Mouse (Mus musculus): ENCODE results near the gene Nphp4. TPM values are rescaled to one million over a fixed set of nuclear protein-coding genes. Genes with fewer than 3 reads are reported as not detected.
"Not testable (repeated sequence)": the region's sequence is repeated elsewhere in the genome, so short reads cannot be mapped to it uniquely, and the experiment has no call there.

The Nphp4 gene
- total RNA-seq, 2 experiments from 2014 or later = 18.3 to 21.4 TPM

DNA sequence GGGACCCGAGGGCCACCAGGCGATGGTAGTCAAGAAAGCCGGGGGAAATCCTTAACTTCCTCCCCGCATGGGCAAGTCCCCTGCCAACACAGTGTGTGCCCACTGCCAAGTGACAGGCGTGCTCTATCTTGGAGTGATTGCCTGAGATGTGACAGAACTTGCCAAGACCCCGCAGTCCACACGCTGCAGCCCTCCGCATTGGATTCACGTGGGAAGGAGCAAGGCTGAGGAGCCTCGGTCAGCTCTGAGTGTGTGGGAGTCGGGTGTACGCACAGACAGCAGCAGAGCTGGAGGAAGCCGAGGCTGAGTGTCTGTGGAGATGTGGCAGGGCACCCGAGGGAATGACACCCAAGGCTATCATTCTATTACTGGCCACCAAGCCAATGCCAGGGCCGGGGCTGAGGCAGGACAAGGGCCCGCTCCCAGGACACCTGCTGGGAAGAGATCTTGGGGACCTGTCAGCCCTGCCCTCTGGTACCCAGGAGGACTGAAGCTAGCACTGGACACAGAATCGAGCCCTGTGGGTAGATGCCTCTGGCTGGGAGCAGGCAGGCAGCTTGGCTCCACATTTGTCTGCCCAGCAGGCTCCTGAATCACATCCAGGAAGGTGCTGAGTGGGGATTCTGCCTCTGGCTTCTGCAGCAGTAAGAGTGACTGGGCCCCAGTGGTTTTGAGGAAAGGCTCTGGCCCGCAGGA is 73.1 kb downstream of the Nphp4 start:
- intact Hi-C loops (cut with DNase I) = loop anchor here (5.0 kb wide), 2 partner anchors 73 to 933 kb away; partner anchors contain the start of gene Ajap1

DNA sequence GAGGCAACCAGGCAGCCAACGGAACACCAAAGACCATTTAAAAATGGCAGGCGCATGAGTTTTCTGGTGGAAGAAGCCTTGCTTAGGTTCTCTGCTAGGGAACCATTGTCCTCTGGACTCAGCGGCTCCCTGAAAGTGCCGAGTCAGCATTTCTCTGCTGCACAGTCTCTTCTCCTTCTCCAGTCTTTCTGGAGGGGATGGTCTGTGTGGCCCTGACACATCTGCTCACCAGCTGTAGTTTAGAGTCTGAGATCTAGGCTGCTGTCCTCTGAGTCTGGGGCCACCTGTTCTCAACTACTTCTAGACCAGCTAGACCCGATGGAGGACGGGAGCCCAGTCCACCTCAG is 73.7 kb downstream of the Nphp4 start:
- no peak for DNase-seq (ENCODE audit: low spot score in 2 of 2)
- intact Hi-C loops (cut with DNase I) = no loop called here

More for the DNA sequence above, 73.1 kb downstream of the Nphp4 start:
- DNase-seq (ENCODE audit: low spot score in 2 of 2) = peak; percentile 27 to 66

DNA sequence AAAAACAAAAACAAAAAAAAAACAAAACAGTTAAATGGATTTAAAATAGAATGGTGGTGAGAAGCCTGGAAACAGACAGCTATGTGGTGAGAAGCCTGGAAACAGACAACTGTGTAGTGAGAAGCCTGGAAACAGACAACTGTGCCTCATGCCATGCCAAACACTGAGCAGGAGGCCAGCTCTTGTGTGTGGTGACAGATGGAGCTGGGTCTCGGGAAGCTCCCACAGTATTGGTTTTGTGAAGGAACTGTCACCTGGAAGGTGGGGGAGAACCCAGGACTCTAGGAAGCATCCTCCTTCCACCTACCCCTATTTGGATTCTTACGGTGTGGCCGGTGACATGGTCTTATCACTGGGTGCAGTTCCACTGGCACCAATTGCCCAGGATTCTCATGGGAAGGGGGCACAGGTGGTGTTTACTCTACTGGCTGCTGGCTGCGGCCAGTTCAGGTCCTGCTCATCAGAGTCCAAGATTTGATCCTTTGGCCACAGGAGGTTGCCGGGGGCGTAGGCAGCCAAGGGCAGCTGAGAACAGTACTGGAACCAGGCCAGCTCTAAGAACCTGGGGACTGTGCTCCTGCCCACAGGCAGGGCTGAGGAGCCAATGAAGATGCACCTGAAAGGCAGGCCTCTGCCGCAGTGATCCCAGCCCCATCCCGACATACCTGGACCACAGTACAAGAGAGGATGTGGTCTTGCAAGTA is 77.2 kb downstream of the Nphp4 start:
- no peak for DNase-seq (ENCODE audit: low spot score in 2 of 2)
- intact Hi-C loops (cut with DNase I) = no loop called here

DNA sequence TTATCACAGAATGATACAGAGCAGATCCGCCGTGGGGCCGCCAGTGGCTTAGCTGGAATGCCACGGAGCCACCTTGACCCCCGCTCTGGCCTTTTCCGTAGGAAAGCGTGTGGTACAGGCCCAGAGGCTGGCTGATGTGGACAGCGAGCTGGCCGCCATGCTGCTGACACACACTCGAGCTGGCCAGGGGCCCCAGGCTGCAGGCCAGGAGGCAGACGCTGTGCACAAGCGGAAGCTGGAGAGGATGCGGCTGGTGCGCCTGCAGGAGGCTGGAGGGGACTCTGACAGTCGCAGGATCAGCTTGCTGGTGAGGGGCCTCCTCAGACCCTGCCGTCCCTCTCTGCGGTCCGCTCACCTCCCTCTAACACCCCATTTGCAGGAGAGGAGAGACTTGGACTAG is 77.9 kb downstream of the Nphp4 start:
- intact Hi-C loops (cut with DNase I) = no loop called here
- no peak for DNase-seq (ENCODE audit: low spot score in 2 of 2)

DNA sequence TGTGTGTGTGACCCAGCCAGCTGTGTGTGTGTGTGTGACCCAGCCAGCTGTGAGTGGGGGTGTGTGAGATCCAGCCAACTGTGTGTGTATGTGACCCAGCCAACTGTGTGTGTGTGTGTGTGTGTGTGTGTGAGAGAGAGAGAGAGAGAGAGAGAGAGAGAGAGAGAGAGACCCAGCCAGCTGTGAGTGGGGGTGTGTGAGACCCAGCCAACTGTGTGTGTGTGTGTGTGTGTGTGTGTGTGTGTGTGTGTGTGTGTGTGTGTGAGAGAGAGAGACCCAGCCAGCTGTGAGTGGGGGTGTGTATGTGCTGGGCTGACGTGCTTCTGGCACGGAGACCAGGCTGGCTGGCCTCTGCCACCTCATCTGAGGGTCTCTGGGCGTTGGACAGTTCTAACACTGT is 79.3 kb downstream of the Nphp4 start:
- intact Hi-C loops (cut with DNase I); DNase-seq (ENCODE audit: low spot score in 2 of 2): not testable (repeated sequence)

DNA sequence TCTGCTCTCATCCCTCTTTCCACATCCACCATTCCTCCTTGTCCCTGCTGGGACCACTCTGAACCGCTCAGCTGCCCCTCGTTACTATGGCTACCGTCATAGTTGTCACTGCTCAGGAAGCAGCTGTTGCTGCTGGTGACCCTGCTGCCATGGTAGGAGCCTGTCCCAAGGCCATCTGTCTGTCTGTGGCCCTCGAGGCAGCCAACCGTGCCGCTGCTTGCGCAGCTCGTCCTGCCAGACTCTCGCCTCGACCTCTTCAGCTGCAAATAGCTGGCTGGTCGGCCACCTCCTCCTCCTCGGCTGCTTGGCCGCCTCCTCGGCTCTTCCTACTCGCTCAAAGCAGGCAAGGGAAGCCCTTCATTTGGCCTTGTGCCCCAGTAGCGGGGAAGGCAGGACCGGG is 81.7 kb downstream of the Nphp4 start:
- DNase-seq (ENCODE audit: low spot score in 2 of 2) = no peak
- intact Hi-C loops (cut with DNase I) = no loop called here

DNA sequence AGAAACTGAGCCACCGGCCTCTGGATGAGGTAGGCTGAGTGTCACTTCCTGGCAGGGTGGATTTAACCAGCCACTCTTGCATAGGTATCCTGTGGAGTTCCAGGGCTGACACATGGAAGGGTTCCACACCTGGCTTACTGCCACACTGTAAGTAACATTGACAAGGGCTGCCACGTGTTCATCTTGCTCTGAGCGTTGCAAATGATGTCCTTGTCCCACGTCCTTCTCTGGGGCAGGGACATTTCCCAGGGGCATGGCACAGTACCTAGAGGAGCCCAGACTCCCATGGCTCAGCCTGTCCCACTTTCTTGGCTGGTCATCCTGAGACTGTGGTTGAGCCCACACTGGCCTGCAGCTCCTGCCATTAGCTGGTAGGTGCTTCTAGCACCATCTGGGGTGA is 91.5 kb downstream of the Nphp4 start:
- DNase-seq (ENCODE audit: low spot score in 2 of 2) = no peak
- intact Hi-C loops (cut with DNase I) = no loop called here

DNA sequence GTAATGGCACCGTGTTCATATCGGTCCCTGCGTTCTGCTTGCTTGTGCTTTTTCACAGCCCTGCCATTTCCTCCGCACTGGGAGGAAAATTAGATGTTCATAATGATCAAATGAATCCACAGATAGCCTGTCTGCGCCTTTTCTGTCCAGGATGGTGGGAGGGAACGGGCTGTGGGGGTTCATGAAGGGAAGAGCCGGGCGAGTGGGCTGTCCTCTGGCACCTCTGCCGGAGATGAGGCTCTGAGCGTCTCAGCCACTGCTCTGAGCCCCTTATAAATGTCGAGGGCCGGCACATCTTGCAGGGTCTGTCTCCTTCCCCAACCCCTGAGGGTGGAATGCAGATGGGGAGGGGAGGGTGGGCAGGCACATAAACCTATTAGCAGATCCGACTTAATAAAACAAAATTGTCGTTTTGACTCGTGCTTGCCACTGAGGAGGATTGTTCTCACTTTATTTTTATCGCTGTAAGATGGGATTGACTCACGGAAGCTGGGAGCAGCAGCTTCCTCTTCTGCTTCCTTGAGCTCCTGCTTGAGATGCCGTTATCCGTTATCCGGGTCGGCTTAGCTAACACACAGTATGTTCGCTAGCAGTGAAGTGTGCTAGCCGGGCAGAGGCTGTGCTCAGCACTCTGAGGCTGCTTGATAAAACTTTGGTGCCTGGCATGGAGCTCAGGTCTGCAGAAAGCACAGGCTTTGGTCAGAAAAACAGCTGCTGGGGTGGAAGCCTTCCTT is 92.3 kb downstream of the Nphp4 start:
- peak in 1 of 2 experiments; percentile 48 for DNase-seq (ENCODE audit: low spot score in 2 of 2)
- intact Hi-C loops (cut with DNase I) = no loop called here

DNA sequence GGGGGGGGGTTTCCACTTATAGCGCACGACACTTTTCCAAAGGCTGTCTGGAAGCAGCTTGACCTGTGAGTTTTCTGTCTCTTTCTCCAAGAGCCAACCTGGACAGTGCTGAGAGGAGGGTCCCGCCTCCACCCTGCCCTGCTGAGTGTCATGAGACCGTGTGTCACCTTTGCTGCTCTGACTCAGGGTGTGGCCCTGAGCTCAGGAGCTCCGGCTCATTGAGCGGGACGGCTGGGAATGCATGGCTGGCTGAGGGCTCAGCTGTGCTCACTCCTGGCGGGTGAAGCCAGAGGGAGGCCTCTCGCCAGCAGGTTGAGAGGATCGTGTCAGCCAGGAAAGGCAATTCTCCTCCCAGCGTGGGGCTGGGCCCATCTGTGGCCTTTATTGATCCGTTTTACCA is 97.8 kb downstream of the Nphp4 start:
- intact Hi-C loops (cut with DNase I) = no loop called here
- no peak for DNase-seq (ENCODE audit: low spot score in 2 of 2)

DNA sequence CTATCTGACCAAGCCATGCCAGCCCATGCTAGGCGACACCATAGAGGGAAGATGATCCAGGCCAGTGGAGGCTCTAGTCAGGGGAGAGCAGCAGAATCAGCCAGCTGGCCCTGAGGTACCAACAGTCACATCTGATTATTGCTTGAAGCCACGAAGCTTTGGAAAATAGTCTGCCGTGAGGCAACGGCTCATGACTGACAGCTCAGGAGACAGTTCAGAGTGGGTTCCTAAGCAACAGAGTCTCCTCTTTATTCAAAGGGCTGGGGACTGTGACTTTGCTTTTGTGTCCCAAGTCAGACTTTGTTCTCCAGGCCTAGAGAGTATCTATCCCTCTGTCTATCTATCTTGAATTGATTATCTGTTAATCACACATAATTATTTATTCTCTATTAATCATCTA is 100.3 kb downstream of the Nphp4 start:
- intact Hi-C loops (cut with DNase I) = no loop called here
- no peak for DNase-seq (ENCODE audit: low spot score in 2 of 2)

DNA sequence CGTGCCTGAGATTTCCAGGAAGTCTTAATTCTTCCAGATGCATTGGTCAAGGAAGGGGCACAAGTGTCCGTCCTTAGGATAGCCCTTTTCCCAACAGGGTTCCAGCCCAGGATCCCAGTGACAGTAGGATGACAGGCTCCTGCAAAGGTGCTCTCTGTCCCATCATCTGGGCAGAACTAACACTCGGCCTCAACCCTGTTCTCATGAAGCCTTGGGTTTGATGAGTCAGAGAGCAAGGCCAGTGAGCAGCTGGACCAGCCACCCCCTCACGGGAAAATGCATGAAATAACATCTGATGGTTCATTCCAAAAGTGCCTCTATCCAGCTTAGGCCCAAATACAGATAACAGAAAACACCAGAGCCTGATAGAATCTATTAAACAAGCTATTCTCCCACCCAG is 103.5 kb downstream of the Nphp4 start:
- intact Hi-C loops (cut with DNase I) = no loop called here
- no peak for DNase-seq (ENCODE audit: low spot score in 2 of 2)

DNA sequence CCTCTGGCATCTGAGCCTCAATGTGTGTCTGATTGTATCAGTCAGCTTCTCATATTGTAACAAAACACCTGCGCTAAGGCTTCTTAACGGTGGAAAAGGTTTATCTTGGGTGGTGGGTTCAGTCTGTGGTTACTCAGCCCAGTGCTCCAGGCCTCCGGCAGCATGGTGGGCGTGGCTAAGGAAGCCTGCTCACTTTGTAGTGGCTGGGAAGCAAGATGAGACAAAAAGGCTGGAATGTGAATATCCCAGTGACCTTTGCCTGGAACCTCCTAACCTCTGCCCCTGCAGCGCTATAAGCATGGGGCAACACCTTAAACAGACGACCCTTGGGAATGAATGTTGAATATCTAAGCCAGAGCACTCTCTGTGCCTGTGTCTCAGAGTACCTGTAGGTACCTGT is 105.7 kb downstream of the Nphp4 start:
- intact Hi-C loops (cut with DNase I) = no loop called here
- DNase-seq (ENCODE audit: low spot score in 2 of 2) = no peak

DNA sequence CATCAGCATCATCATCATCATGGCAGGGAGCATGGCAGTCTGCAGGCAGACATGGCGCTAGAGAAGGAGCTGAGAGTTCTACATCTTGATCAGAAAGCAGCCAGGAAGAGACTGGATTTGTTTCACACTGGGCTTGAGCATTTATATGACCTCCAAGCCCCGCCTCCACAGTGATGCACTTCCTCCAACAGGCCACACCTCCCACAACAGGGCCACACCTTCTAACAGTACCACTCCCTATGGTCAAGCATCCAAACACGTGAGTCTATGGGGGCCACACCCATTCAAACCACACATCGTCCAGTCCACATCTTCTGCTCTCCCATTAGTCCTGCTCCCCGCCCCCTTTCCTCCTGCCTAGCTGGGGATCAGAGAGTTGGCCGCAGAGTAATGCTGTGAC is 107.1 kb downstream of the Nphp4 start:
- DNase-seq (ENCODE audit: low spot score in 2 of 2) = no peak
- intact Hi-C loops (cut with DNase I) = no loop called here

DNA sequence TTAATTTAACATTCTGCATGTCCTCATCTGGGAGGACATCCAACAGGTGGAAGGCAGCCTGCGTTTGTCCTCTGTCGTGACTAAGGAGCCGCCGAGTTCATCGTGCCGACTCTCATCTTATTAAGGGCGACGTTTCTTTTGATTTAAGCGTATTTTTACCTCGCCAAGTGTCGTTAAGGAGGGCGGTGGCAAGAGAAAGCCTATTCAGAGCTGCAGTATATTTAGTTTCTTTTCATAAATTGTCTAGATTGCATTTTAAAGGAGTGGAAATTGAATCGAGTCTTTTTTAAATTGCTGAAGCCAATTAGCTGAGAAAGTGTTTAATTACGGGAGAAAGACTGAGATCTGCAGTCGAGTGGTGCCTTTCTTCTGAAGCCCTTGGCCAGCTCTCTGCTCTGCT is 109.0 kb downstream of the Nphp4 start:
- intact Hi-C loops (cut with DNase I) = no loop called here
- peak in 1 of 2 experiments; percentile 32 for DNase-seq (ENCODE audit: low spot score in 2 of 2)

DNA sequence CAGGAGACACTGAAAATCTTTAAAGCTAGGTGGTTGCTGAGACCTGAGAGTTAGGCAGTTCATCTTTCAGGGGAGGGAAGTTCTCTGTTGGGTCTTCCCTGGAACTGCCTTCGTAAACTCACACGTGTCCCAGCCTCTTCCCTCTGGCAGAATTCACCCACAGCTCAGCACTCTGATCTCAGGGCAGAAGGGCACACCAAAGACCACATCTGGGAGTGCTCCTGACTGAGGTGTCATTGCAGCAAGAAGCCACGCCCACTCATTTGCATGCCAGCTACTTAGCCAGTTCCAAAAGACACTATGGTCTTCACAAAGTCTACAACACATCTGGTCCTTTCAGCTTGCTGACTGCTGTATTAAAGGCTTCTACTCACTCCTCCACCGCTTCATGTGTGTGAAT is 109.7 kb downstream of the Nphp4 start:
- intact Hi-C loops (cut with DNase I) = no loop called here
- no peak for DNase-seq (ENCODE audit: low spot score in 2 of 2)

DNA sequence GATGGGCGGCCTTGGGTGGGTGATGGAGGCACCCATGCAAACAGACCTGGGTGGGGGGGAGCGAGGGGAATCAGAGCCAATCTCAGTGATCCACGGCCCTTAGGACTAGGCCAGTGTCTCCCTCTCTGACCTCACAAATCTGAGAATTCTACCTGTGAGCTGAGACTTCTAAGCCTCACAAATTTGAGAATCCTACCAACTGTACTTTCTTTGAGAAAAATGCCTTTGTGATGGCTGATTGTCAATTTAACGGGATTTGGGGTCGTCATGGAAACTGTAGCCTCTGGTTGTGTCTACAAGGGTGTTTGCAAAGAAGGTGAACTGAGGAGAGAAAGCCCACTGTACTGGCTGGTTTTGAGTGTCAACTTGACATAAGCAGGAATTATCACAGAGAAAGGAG is 127.8 kb downstream of the Nphp4 start:
- intact Hi-C loops (cut with DNase I) = no loop called here
- DNase-seq (ENCODE audit: low spot score in 2 of 2) = no peak

DNA sequence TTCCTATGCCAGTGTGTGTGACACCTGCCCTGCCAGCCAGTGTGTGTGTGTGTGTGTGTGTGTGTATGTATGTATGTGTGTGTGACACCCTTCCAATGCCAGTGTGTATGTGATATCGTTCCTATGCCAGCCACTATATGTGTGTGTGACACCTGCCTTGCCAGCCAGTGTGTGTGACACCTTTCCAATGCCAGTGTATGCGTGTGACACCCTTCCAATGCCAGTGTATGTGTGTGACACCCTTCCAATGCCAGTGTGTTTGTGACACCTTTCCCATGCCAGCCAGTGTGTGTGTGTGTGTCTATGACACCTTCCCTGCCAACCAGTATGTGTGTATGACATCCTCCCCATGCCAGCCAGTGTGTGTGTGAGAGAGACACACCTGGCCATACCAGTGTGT is 132.7 kb downstream of the Nphp4 start:
- intact Hi-C loops (cut with DNase I) = no loop called here
- DNase-seq (ENCODE audit: low spot score in 2 of 2) = no peak

DNA sequence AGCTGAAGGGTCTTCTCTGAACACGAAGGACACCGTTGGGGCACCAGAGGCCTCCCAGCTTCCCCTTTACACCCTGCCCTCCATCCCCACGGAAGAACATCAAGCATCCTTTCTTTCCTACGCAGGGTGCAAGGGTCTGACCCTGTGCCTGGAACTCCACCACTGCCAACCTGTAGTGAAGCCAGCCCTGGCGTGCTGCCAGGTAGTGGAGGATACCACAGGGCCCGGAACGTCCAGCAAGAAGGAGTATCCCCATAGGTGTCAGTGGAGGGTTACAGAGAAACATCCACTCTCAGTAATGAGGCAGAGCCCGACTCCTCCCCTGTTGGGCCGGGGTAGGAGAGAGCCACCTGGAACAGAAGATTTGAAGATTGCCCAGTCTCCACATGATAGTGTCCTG is 133.5 kb downstream of the Nphp4 start:
- DNase-seq (ENCODE audit: low spot score in 2 of 2) = no peak
- intact Hi-C loops (cut with DNase I) = no loop called here
